Mouse (Mus musculus): ENCODE results near the gene Scarb2. TPM values are rescaled to one million over a fixed set of nuclear protein-coding genes. Genes with fewer than 3 reads are reported as not detected.

Gene Scarb2
- polyA plus RNA-seq, 1 experiment from 2014 or later: 9.1 TPM

GRCm38 (mm10) chr5:92489503-92489902 is 17.1 kb downstream of the Scarb2 start:
- H3K4me3 ChIP-seq (replicated peaks; ENCODE audit: low read depth, low read length): no peak overlapping the region
- ATAC-seq (replicated peaks; ENCODE audit: low FRiP score, low read depth): no peak
- H3K4me2 ChIP-seq (ENCODE audit: low read length): no peak overlapping the region
- no peak overlapping the region for H3K27ac ChIP-seq
- H3K36me3 ChIP-seq (ENCODE audit: insufficient read depth, low read length): no peaks in the 10 kb centered on the region; the same call in 1 of the 2 replicates
- 57% methylated on average over 4 of the region's 4 CpGs for WGBS
- no peaks in the 10 kb centered on the region for H3K9me3 ChIP-seq (replicated peaks; ENCODE audit: low read length)
- no peaks in the 10 kb centered on the region for H3K27me3 ChIP-seq (ENCODE audit: insufficient read depth, low read length)
- H3K4me1 ChIP-seq (replicated peaks; ENCODE audit: insufficient read depth, low read length): peaks cover 15% of the 10 kb centered on the region
- no peak for DNase-seq (ENCODE audit: low spot score)
- no peak for TF ChIP-seq CTCF (IDR thresholded peaks at IDR 0.05; ENCODE audit: low read depth)
- no peak overlapping the region for H3K9ac ChIP-seq (ENCODE audit: low read depth, low read length)

DNA sequence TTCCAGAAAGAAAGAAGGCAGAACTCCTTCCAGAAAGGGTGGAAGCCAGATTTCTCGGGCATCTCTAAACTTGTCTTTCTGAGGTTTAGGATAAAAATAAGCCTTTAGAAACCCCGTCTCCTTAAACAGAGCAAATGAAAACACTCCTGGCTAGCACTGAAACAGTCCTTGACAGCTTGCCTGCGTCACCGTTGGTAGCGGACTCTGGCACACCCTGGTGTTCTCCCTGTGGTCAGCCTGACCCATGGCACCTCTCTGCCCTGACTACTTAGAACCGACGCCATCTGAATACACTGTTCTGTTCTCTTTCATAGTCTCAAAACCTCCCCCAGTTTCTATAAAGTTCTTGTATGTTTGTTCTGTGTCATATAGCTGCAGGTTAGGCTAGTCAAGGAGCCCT is 17.7 kb downstream of the Scarb2 start:
- Histone ChIP-seq H3K4me3 (replicated peaks; ENCODE audit: low read depth, low read length) (no peak overlapping the region), H3K36me3 (ENCODE audit: insufficient read depth, low read length) (no peaks in the 10 kb centered on the region; the same call in 1 of the 2 replicates), H3K27me3 (ENCODE audit: insufficient read depth, low read length) (no peaks in the 10 kb centered on the region), H3K4me1 (replicated peaks; ENCODE audit: insufficient read depth, low read length) (peaks cover 15% of the 10 kb centered on the region), H3K9me3 (replicated peaks; ENCODE audit: low read length) (no peaks in the 10 kb centered on the region), H3K9ac (ENCODE audit: low read depth, low read length) (no peak overlapping the region), H3K27ac (no peak overlapping the region), H3K4me2 (ENCODE audit: low read length) (no peak overlapping the region)
- 32% methylated on average over 7 of the region's 7 CpGs for WGBS
- ATAC-seq (replicated peaks; ENCODE audit: low FRiP score, low read depth): no peak; the same call in 1 of the 2 replicates
- DNase-seq (ENCODE audit: low spot score): no peak
- TF ChIP-seq CTCF (IDR thresholded peaks at IDR 0.05; ENCODE audit: low read depth): no peak

GRCm38 (mm10) chr5:92488408-92488807 is 18.2 kb downstream of the Scarb2 start:
- H3K27ac ChIP-seq: no peak overlapping the region
- TF ChIP-seq CTCF (IDR thresholded peaks at IDR 0.05; ENCODE audit: low read depth): no peak; the same call in 1 of the 2 replicates
- H3K4me1 ChIP-seq (replicated peaks; ENCODE audit: insufficient read depth, low read length): peaks cover 15% of the 10 kb centered on the region
- H3K9me3 ChIP-seq (replicated peaks; ENCODE audit: low read length): no peaks in the 10 kb centered on the region
- no peak overlapping the region for H3K4me2 ChIP-seq (ENCODE audit: low read length)
- peak; percentile 81 for DNase-seq (ENCODE audit: low spot score)
- WGBS: 25% methylated on average over 3 of the region's 3 CpGs
- H3K4me3 ChIP-seq (replicated peaks; ENCODE audit: low read depth, low read length): no peak overlapping the region
- peak; percentile 59; the same call in 1 of the 2 replicates for ATAC-seq (replicated peaks; ENCODE audit: low FRiP score, low read depth)
- no peaks in the 10 kb centered on the region; the same call in 1 of the 2 replicates for H3K36me3 ChIP-seq (ENCODE audit: insufficient read depth, low read length)
- no peaks in the 10 kb centered on the region for H3K27me3 ChIP-seq (ENCODE audit: insufficient read depth, low read length)
- H3K9ac ChIP-seq (ENCODE audit: low read depth, low read length): no peak overlapping the region

DNA sequence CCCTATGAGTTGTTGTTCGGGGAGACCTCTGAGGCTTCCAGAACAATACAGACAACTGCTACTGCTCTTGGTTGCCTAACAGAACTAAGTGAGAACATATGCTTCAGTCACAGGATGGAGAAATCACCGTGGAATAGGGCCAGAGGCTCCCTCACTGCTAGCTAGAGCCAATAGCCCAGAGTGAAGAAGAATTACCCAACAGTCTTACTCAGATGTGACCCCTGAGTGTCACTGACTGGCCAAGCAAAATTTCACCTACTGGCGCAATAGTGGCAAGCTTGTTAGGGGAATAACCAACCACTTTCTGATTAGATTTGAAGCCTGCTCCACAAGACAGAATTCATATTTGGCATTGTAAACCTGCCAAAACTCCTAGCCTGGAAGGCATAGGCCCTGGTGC is 19.9 kb downstream of the Scarb2 start:
- Histone ChIP-seq H3K27ac (no peak overlapping the region), H3K4me3 (replicated peaks; ENCODE audit: low read depth, low read length) (no peak overlapping the region), H3K4me1 (replicated peaks; ENCODE audit: insufficient read depth, low read length) (peaks cover 15% of the 10 kb centered on the region), H3K36me3 (ENCODE audit: insufficient read depth, low read length) (peaks cover 8% of the 10 kb centered on the region; the same call in 1 of the 2 replicates), H3K9me3 (replicated peaks; ENCODE audit: low read length) (no peaks in the 10 kb centered on the region), H3K9ac (ENCODE audit: low read depth, low read length) (no peak overlapping the region), H3K4me2 (ENCODE audit: low read length) (no peak overlapping the region), H3K27me3 (ENCODE audit: insufficient read depth, low read length) (no peaks in the 10 kb centered on the region)
- no peak for ATAC-seq (replicated peaks; ENCODE audit: low FRiP score, low read depth)
- no peak for DNase-seq (ENCODE audit: low spot score)
- no peak for TF ChIP-seq CTCF (IDR thresholded peaks at IDR 0.05; ENCODE audit: low read depth)
- 91% methylated on average over 3 of the region's 3 CpGs for WGBS

GRCm38 (mm10) chr5:92484880-92485279 is 21.8 kb downstream of the Scarb2 start:
- H3K4me1 ChIP-seq (replicated peaks; ENCODE audit: insufficient read depth, low read length): peaks cover 15% of the 10 kb centered on the region
- no peak for DNase-seq (ENCODE audit: low spot score)
- WGBS: 65% methylated on average over 7 of the region's 7 CpGs
- ATAC-seq (replicated peaks; ENCODE audit: low FRiP score, low read depth): no peak
- no peak overlapping the region for H3K27ac ChIP-seq
- H3K9ac ChIP-seq (ENCODE audit: low read depth, low read length): no peak overlapping the region
- no peak for TF ChIP-seq CTCF (IDR thresholded peaks at IDR 0.05; ENCODE audit: low read depth)
- H3K36me3 ChIP-seq (ENCODE audit: insufficient read depth, low read length): peaks cover 8% of the 10 kb centered on the region; the same call in 1 of the 2 replicates
- H3K9me3 ChIP-seq (replicated peaks; ENCODE audit: low read length): no peaks in the 10 kb centered on the region
- H3K4me3 ChIP-seq (replicated peaks; ENCODE audit: low read depth, low read length): no peak overlapping the region
- H3K27me3 ChIP-seq (ENCODE audit: insufficient read depth, low read length): no peaks in the 10 kb centered on the region
- H3K4me2 ChIP-seq (ENCODE audit: low read length): no peak overlapping the region

- TF ChIP-seq CTCF (IDR thresholded peaks at IDR 0.05; ENCODE audit: low read depth): no peak
- ATAC-seq (replicated peaks; ENCODE audit: low FRiP score, low read depth) (no peak), DNase-seq (ENCODE audit: low spot score) (no peak)
- Histone ChIP-seq H3K9me3 (replicated peaks; ENCODE audit: low read length) (no peaks in the 10 kb centered on the region), H3K9ac (ENCODE audit: low read depth, low read length) (no peak overlapping the region), H3K27me3 (ENCODE audit: insufficient read depth, low read length) (no peaks in the 10 kb centered on the region), H3K4me3 (replicated peaks; ENCODE audit: low read depth, low read length) (no peak overlapping the region), H3K27ac (no peak overlapping the region), H3K36me3 (ENCODE audit: insufficient read depth, low read length) (no peaks in the 10 kb centered on the region), H3K4me2 (ENCODE audit: low read length) (no peak overlapping the region), H3K4me1 (replicated peaks; ENCODE audit: insufficient read depth, low read length) (no peaks in the 10 kb centered on the region)
- WGBS: 70% methylated on average over 5 of the region's 5 CpGs
These were observed 33.8 kb downstream of the Scarb2 start for GRCm38 (mm10) chr5:92472863-92473262.

- ATAC-seq (replicated peaks; ENCODE audit: low FRiP score, low read depth): no peak
- no peak for DNase-seq (ENCODE audit: low spot score)
- H3K4me3 ChIP-seq (replicated peaks; ENCODE audit: low read depth, low read length): no peak overlapping the region
- no peaks in the 10 kb centered on the region for H3K27me3 ChIP-seq (ENCODE audit: insufficient read depth, low read length)
- no peaks in the 10 kb centered on the region for H3K36me3 ChIP-seq (ENCODE audit: insufficient read depth, low read length)
- no peak overlapping the region for H3K9ac ChIP-seq (ENCODE audit: low read depth, low read length)
- 92% methylated on average over 4 of the region's 4 CpGs for WGBS
- no peak overlapping the region for H3K27ac ChIP-seq
- TF ChIP-seq CTCF (IDR thresholded peaks at IDR 0.05; ENCODE audit: low read depth): no peak
- H3K9me3 ChIP-seq (replicated peaks; ENCODE audit: low read length): no peaks in the 10 kb centered on the region
- H3K4me1 ChIP-seq (replicated peaks; ENCODE audit: insufficient read depth, low read length): no peaks in the 10 kb centered on the region
- no peak overlapping the region for H3K4me2 ChIP-seq (ENCODE audit: low read length)
These were observed 35.1 kb downstream of the Scarb2 start for GRCm38 (mm10) chr5:92471531-92471930.
